8 mouse cellular contexts compared by ENCODE assay signal in the genomic region with DNA sequence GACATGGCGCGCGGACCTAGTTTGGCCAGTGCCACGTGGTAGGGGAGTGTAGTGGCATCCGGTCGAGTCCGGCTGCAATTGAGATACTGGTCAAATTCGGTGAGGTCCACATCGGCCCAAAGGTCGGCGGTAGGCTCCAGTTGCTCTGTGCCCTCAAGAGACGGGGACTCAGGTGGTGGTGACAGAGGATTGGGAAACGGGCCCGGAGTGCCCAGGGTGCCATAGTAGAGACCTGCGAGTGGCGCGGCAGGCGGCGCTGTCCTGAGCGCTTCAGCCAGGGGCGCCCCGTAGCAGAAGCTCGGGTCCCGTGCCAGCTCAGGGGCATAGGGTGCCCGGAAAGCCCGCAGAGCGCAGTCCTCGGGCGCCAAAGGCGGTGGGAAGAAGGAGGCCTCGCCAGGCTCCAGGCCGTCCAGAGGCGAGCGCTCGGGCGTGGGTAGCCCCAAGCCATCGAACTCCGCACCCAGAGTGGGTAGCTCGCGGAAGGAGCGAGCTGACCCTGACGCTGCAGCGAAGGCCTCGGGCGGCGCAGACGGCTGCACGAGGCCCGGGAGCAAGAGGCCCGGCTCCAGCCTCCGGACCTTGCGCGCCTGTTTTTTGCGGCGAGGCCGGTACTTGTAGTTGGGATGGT. TPM values are rescaled to one million over a fixed set of nuclear protein-coding genes. Genes with fewer than 3 reads are reported as not detected.
A peak's percentile ranks its signal among the peaks of the same experiment; 100 is the strongest.
DNase-seq lines count a peak whose midpoint lies in the region; ATAC-seq lines count a peak whose summit lies in the region.
"Had no signal": no experiment of that assay in that cellular context is flagged by ENCODE, and none has a peak within 500 bp of the region (broad histone marks: within the 10 kb centered on the region; RNA-seq: fewer than 3 reads in every experiment).

No protein-coding gene starts in this region.

- H3K9me3 ChIP-seq in ES-E14 (ENCODE audit: control insufficient read depth, insufficient read depth, low read depth, low read length), result no peaks in the 10 kb centered on the region
- H3K9me3 ChIP-seq in hindbrain, embryonic 12.5 days (replicated peaks), result no peaks in the 10 kb centered on the region
- H3K9me3 ChIP-seq in liver, embryonic 16.5 days (replicated peaks; ENCODE audit: control insufficient read depth, low read length), result no peaks in the 10 kb centered on the region
- no peaks in the 10 kb centered on the region for H3K9me3 ChIP-seq in stomach, embryonic 14.5 days (ENCODE audit: control insufficient read depth, low read depth, low read length)

- no peak overlapping the region for H3K27ac ChIP-seq in ES-E14 (ENCODE audit: insufficient read depth, low read depth, low read length, poor library complexity, severe bottlenecking)
- H3K27ac ChIP-seq in brown adipose tissue, adult 24 weeks (replicated peaks; ENCODE audit: low read depth, low read length), result peak overlapping the region; percentile 79
- no peak overlapping the region for H3K27ac ChIP-seq in hindbrain, embryonic 12.5 days
- H3K27ac ChIP-seq in liver, embryonic 16.5 days (ENCODE audit: low read length), result no peak overlapping the region
- H3K27ac ChIP-seq in stomach, embryonic 14.5 days (ENCODE audit: low read length), result peak overlapping the region; percentile 39; the same call in 1 of the 2 replicates

- peaks cover 0 to 12% of the 10 kb centered on the region in 2 experiments; a peak in 1 of 4 replicates for H3K4me1 ChIP-seq in ES-E14 (ENCODE audit: control insufficient read depth in 2 of 2, insufficient read depth in 2 of 2, low read length in 2 of 2, poor library complexity in 1 of 2)
- peaks cover 22% of the 10 kb centered on the region for H3K4me1 ChIP-seq in brown adipose tissue, adult 24 weeks (ENCODE audit: control insufficient read depth, insufficient read depth, insufficient read length, low read length)
- H3K4me1 ChIP-seq in hindbrain, embryonic 12.5 days, result peaks cover 28% of the 10 kb centered on the region
- no peaks in the 10 kb centered on the region; the same call in none of the 2 replicates for H3K4me1 ChIP-seq in liver, embryonic 16.5 days (ENCODE audit: control insufficient read depth, low read depth, low read length)
- peaks cover 12% of the 10 kb centered on the region; the same call in 1 of the 2 replicates for H3K4me1 ChIP-seq in stomach, embryonic 14.5 days (ENCODE audit: control insufficient read depth, insufficient read depth, low read length)

- peak overlapping the region; percentile 72 for H3K4me2 ChIP-seq in hindbrain, embryonic 12.5 days (replicated peaks)
- 0 out of 2 replicates have a peak overlapping the region, but pooled peaks have one; percentile 10 for H3K4me2 ChIP-seq in liver, embryonic 16.5 days (ENCODE audit: low read depth, low read length)
- H3K4me2 ChIP-seq in stomach, embryonic 14.5 days (replicated peaks; ENCODE audit: low read depth, low read length), result peak overlapping the region; percentile 72

- peak overlapping the region; percentile 0 for H3K9ac ChIP-seq in ES-E14 (ENCODE audit: insufficient read depth, low read depth, low read length, poor library complexity, severe bottlenecking)
- H3K9ac ChIP-seq in hindbrain, embryonic 12.5 days, result peak overlapping the region; percentile 35; the same call in 1 of the 2 replicates
- no peak overlapping the region for H3K9ac ChIP-seq in liver, embryonic 16.5 days (ENCODE audit: low read depth, low read length)
- H3K9ac ChIP-seq in stomach, embryonic 14.5 days (replicated peaks; ENCODE audit: low read depth, low read length), result peak overlapping the region; percentile 33; the same call in 1 of the 2 replicates

- H3K27me3 ChIP-seq in hindbrain, embryonic 12.5 days, result peaks cover 61% of the 10 kb centered on the region
- peaks cover 58% of the 10 kb centered on the region for H3K27me3 ChIP-seq in liver, embryonic 16.5 days (ENCODE audit: control insufficient read depth, insufficient read depth, low read depth, low read length)
- H3K27me3 ChIP-seq in stomach, embryonic 14.5 days (ENCODE audit: control insufficient read depth, insufficient read depth, low read length), result peaks cover 41% of the 10 kb centered on the region

- H3K4me3 ChIP-seq in ES-E14 (ENCODE audit: insufficient read depth in 1 of 2, low read depth in 1 of 2, low read length in 2 of 2, poor library complexity in 1 of 2, severe bottlenecking in 1 of 2), result peak overlapping the region; percentile 51 to 54
- peak overlapping the region; percentile 76 for H3K4me3 ChIP-seq in brown adipose tissue, adult 24 weeks (ENCODE audit: insufficient read depth, low read depth, low read length)
- H3K4me3 ChIP-seq in hindbrain, embryonic 12.5 days, result peak overlapping the region; percentile 41
- H3K4me3 ChIP-seq in liver, embryonic 16.5 days (ENCODE audit: low read depth, low read length), result peak overlapping the region; percentile 45
- H3K4me3 ChIP-seq in stomach, embryonic 14.5 days (ENCODE audit: low read depth, low read length), result peak overlapping the region; percentile 44

- H3K36me3 ChIP-seq in ES-E14 (ENCODE audit: control insufficient read depth, insufficient read depth, low read length, poor library complexity, severe bottlenecking), result no peaks in the 10 kb centered on the region
- H3K36me3 ChIP-seq in hindbrain, embryonic 12.5 days, result no peaks in the 10 kb centered on the region
- no peaks in the 10 kb centered on the region for H3K36me3 ChIP-seq in liver, embryonic 16.5 days (ENCODE audit: control insufficient read depth, insufficient read depth)
- H3K36me3 ChIP-seq in stomach, embryonic 14.5 days (ENCODE audit: control insufficient read depth, insufficient read depth, low read length), result no peaks in the 10 kb centered on the region

- in situ Hi-C loops in ES-E14 (cut with MboI; ENCODE audit: low sequenced_read_pairs in 2 of 2, unreplicated experiment in 2 of 2), result no loop called here

- no peak for ATAC-seq in hindbrain, embryonic 12.5 days (ENCODE audit: low FRiP score)
- ATAC-seq in liver, embryonic 16.5 days (ENCODE audit: low read depth), result no peak
- ATAC-seq in stomach, embryonic 14.5 days (ENCODE audit: insufficient number of reproducible peaks, insufficient read depth, low FRiP score, low read depth), result no peak
- no peak for ATAC-seq in erythroid progenitor cell, adult 5-6 weeks (replicated peaks; ENCODE audit: low FRiP score, poor library complexity, severe bottlenecking)

- no peak for DNase-seq in ES-E14 (ENCODE audit: low read depth, low spot score)
- no peak for DNase-seq in spleen, postnatal 10 days (ENCODE audit: low spot score in 2 of 2)

- 4% methylated on average over 55 of the region's 56 CpGs for WGBS in hindbrain, embryonic 12.5 days
- 6% methylated on average over 56 of the region's 56 CpGs for WGBS in liver, embryonic 16.5 days (ENCODE audit: insufficient replicate concordance)
- 4% methylated on average over 54 of the region's 56 CpGs for WGBS in stomach, embryonic 14.5 days

RNA-seq across cellular contexts. Expression of a gene that starts 1.0 kb away (rescaled TPM):
- 0.36 and 0.42 TPM in 2 replicates for total RNA-seq in ES-E14 (2012; rRNA removed)
- polyA plus RNA-seq in brown adipose tissue, adult 24 weeks (2012; ENCODE audit: insufficient read depth, insufficient read length, missing spikeins), result 12.8 and 22.2 TPM in 2 replicates
- 21.4 and 22.0 TPM in 2 replicates for polyA plus RNA-seq in hindbrain, embryonic 12.5 days (2016; fragmentation: Nextera tagmentation; extraction: Ambion mirVana)
- 6.9 TPM in 2 replicates for polyA plus RNA-seq in liver, embryonic 16.5 days (2015; fragmentation: Nextera tagmentation; extraction: Ambion mirVana)
- polyA plus RNA-seq in stomach, embryonic 14.5 days (2014; fragmentation: Nextera tagmentation; extraction: Ambion mirVana), result 25.9 and 28.4 TPM in 2 replicates
- total RNA-seq in erythroid progenitor cell, adult 5-6 weeks (2015; ENCODE audit: low replicate concordance), result not detected in 2 replicates
- not detected in 2 replicates for total RNA-seq in erythroid progenitor cell, adult 5-6 weeks (2017; ENCODE audit: low replicate concordance)

RNA-seq across cellular contexts. Expression of a gene that starts 9.7 kb away (rescaled TPM):
- total RNA-seq in ES-E14 (2012; rRNA removed), result 11.4 and 23.0 TPM in 2 replicates
- 3.2 and 3.4 TPM in 2 replicates for polyA plus RNA-seq in brown adipose tissue, adult 24 weeks (2012; ENCODE audit: insufficient read depth, insufficient read length, missing spikeins)
- 27.7 and 29.9 TPM in 2 replicates for polyA plus RNA-seq in hindbrain, embryonic 12.5 days (2016; fragmentation: Nextera tagmentation; extraction: Ambion mirVana)
- polyA plus RNA-seq in liver, embryonic 16.5 days (2015; fragmentation: Nextera tagmentation; extraction: Ambion mirVana), result 1.9 TPM in 2 replicates
- polyA plus RNA-seq in stomach, embryonic 14.5 days (2014; fragmentation: Nextera tagmentation; extraction: Ambion mirVana), result 35.3 and 36.7 TPM in 2 replicates
- total RNA-seq in erythroid progenitor cell, adult 5-6 weeks (2015; ENCODE audit: low replicate concordance), result 2.2 TPM in 1 of 2 replicates, not detected in the other
- 1.9 TPM in 1 of 2 replicates, not detected in the other for total RNA-seq in erythroid progenitor cell, adult 5-6 weeks (2017; ENCODE audit: low replicate concordance)

RNA-seq across cellular contexts. Expression of a gene that starts 13.6 kb away (rescaled TPM):
- 1.8 and 9.3 TPM in 2 replicates for total RNA-seq in ES-E14 (2012; rRNA removed)
- polyA plus RNA-seq in brown adipose tissue, adult 24 weeks (2012; ENCODE audit: insufficient read depth, insufficient read length, missing spikeins), result not detected in 2 replicates
- 0.30 and 0.43 TPM in 2 replicates for polyA plus RNA-seq in hindbrain, embryonic 12.5 days (2016; fragmentation: Nextera tagmentation; extraction: Ambion mirVana)
- polyA plus RNA-seq in liver, embryonic 16.5 days (2015; fragmentation: Nextera tagmentation; extraction: Ambion mirVana), result 0.19 TPM in 1 of 2 replicates, not detected in the other
- polyA plus RNA-seq in stomach, embryonic 14.5 days (2014; fragmentation: Nextera tagmentation; extraction: Ambion mirVana), result not detected in 2 replicates
- total RNA-seq in erythroid progenitor cell, adult 5-6 weeks (2015; ENCODE audit: low replicate concordance), result not detected in 2 replicates
- not detected in 2 replicates for total RNA-seq in erythroid progenitor cell, adult 5-6 weeks (2017; ENCODE audit: low replicate concordance)

RNA-seq across cellular contexts. Expression of a gene that starts 23.4 kb away (rescaled TPM):
- total RNA-seq in ES-E14 (2012; rRNA removed), result 27.3 and 31.7 TPM in 2 replicates
- 27.0 and 27.9 TPM in 2 replicates for polyA plus RNA-seq in brown adipose tissue, adult 24 weeks (2012; ENCODE audit: insufficient read depth, insufficient read length, missing spikeins)
- 49.4 and 54.4 TPM in 2 replicates for polyA plus RNA-seq in hindbrain, embryonic 12.5 days (2016; fragmentation: Nextera tagmentation; extraction: Ambion mirVana)
- polyA plus RNA-seq in liver, embryonic 16.5 days (2015; fragmentation: Nextera tagmentation; extraction: Ambion mirVana), result 19.0 and 19.7 TPM in 2 replicates
- 78.8 and 88.8 TPM in 2 replicates for polyA plus RNA-seq in stomach, embryonic 14.5 days (2014; fragmentation: Nextera tagmentation; extraction: Ambion mirVana)
- total RNA-seq in erythroid progenitor cell, adult 5-6 weeks (2015; ENCODE audit: low replicate concordance), result 84.0 and 98.9 TPM in 2 replicates
- 17.1 and 33.1 TPM in 2 replicates for total RNA-seq in erythroid progenitor cell, adult 5-6 weeks (2017; ENCODE audit: low replicate concordance)

RNA-seq across cellular contexts. Expression of a gene that starts 27.8 kb away (rescaled TPM):
- total RNA-seq in ES-E14 (2012; rRNA removed), result not detected in 2 replicates
- polyA plus RNA-seq in brown adipose tissue, adult 24 weeks (2012; ENCODE audit: insufficient read depth, insufficient read length, missing spikeins), result not detected in 2 replicates
- polyA plus RNA-seq in hindbrain, embryonic 12.5 days (2016; fragmentation: Nextera tagmentation; extraction: Ambion mirVana), result not detected in 2 replicates
- not detected in 2 replicates for polyA plus RNA-seq in liver, embryonic 16.5 days (2015; fragmentation: Nextera tagmentation; extraction: Ambion mirVana)
- polyA plus RNA-seq in stomach, embryonic 14.5 days (2014; fragmentation: Nextera tagmentation; extraction: Ambion mirVana), result not detected in 2 replicates
- total RNA-seq in erythroid progenitor cell, adult 5-6 weeks (2015; ENCODE audit: low replicate concordance), result not detected in 2 replicates
- total RNA-seq in erythroid progenitor cell, adult 5-6 weeks (2017; ENCODE audit: low replicate concordance), result not detected in 2 replicates
- polyA plus RNA-seq: brain, embryonic 14.5 days had no signal

Comparison
In these comparisons a context has a peak if more than half of its experiments do, and no peak if none do; other contexts are left out.
1. H3K27ac ChIP-seq: peak in brown adipose tissue, adult 24 weeks (single experiment) and stomach, embryonic 14.5 days (single experiment); none in ES-E14 (single experiment), hindbrain, embryonic 12.5 days (single experiment) and liver, embryonic 16.5 days (single experiment).
2. H3K4me2 ChIP-seq: peak in every context shown above with its lines; median percentile 72 in hindbrain, embryonic 12.5 days; 72 in stomach, embryonic 14.5 days; 10 in liver, embryonic 16.5 days.
3. Peak in every context shown above with its lines, with median percentiles within 50 percentile points of each other: H3K4me3 ChIP-seq.